Mouse (Mus musculus) MEL (cell line): ENCODE data around the gene Poc1b. TPM values are rescaled to one million over a fixed set of nuclear protein-coding genes. Genes with fewer than 3 reads are reported as not detected.

Source experiments
- DNase-seq: peaks from one replicate; pipeline ENCODE4 v3.0.0; 2011; ENCODE audit warnings: low read depth, low spot score
- H3K27ac ChIP-seq: 2 replicates; pipeline ENCODE4 v1.5.1; 2012; ENCODE audit warnings: low read depth, mild to moderate bottlenecking, control low read depth, low read length, moderate library complexity; ENCODE audit not compliant: control insufficient read depth
- H3K27me3 ChIP-seq, 2 experiments: fragments of 150-350 bp in 1 of 2; sonication (generic) in 1 of 2; 2 replicates each; pipeline ENCODE4 v1.6.1; 2012; ENCODE audit warnings: low read length in 2 of 2, mild to moderate bottlenecking in 2 of 2, improper control_type of control experiment in 1 of 2, moderate library complexity in 1 of 2; ENCODE audit not compliant: insufficient read depth in 2 of 2, control insufficient read depth in 1 of 2
- H3K36me3 ChIP-seq, 2 experiments: 2 replicates each; pipeline ENCODE4 v1.6.1; 2012 to 2014; ENCODE audit warnings: low read length in 2 of 2, improper control_type of control experiment in 1 of 2, inconsistent platforms in 1 of 2, mild to moderate bottlenecking in 1 of 2; ENCODE audit not compliant: insufficient read depth in 2 of 2, control insufficient read depth in 1 of 2
- H3K4me1 ChIP-seq, 2 experiments: fragments of 150-350 bp in 1 of 2; sonication (generic) in 1 of 2; 2 replicates each; pipeline ENCODE4 v1.6.1; 2012; ENCODE audit warnings: low read length in 2 of 2, improper control_type of control experiment in 1 of 2, mild to moderate bottlenecking in 1 of 2; ENCODE audit not compliant: insufficient read depth in 2 of 2, control insufficient read depth in 1 of 2
- H3K4me3 ChIP-seq, 2 experiments: fragments of 150-350 bp in 1 of 2; sonication (generic) in 1 of 2; 2 replicates each; pipeline ENCODE4 v1.5.1; 2012; ENCODE audit warnings: low read depth in 2 of 2, low read length in 2 of 2, mild to moderate bottlenecking in 2 of 2, moderate library complexity in 2 of 2, control low read depth in 1 of 2, improper control_type of control experiment in 1 of 2; ENCODE audit not compliant: control insufficient read depth in 1 of 2, insufficient read depth in 1 of 2
- H3K79me2 ChIP-seq: 2 replicates; pipeline ENCODE4 v1.6.1; 2012; ENCODE audit warnings: mild to moderate bottlenecking, low read length, moderate library complexity; ENCODE audit not compliant: control insufficient read depth, poor library complexity, insufficient read depth
- H3K9ac ChIP-seq: 2 replicates; pipeline ENCODE4 v1.6.1; 2012; ENCODE audit warnings: low read depth, mild to moderate bottlenecking, control low read depth, low read length, moderate library complexity; ENCODE audit not compliant: control insufficient read depth, poor library complexity, severe bottlenecking
- H3K9me3 ChIP-seq: fragments of 150-350 bp; sonication (generic); replicated peaks from 2 replicates; pipeline ENCODE4 v1.6.1; 2012; ENCODE audit warnings: mild to moderate bottlenecking, low read length, improper control_type of control experiment, moderate library complexity; ENCODE audit not compliant: insufficient read depth
- BHLHE40 ChIP-seq: IDR thresholded peaks from 2 replicates; pipeline ENCODE4 v1.6.1; 2012; ENCODE audit warnings: low read depth, mild to moderate bottlenecking, inconsistent platforms, low read length, improper control_type of control experiment, borderline replicate concordance
- CHD2 ChIP-seq: IDR thresholded peaks from 2 replicates; pipeline ENCODE4 v1.6.1; 2011; ENCODE audit warnings: low read length, improper control_type of control experiment
- CTCF ChIP-seq, 3 experiments: IDR thresholded peaks in 2 of 3; conservative IDR thresholded peaks in 1 of 3; 2 replicates each; pipeline ENCODE4 v1.5.1; 2011 to 2012; ENCODE audit warnings: low read length in 3 of 3, low read depth in 2 of 3, mild to moderate bottlenecking in 2 of 3, improper control_type of control experiment in 1 of 3, inconsistent platforms in 1 of 3, mixed read lengths in 1 of 3, moderate library complexity in 1 of 3; ENCODE audit not compliant: control insufficient read depth in 1 of 3, insufficient read depth in 1 of 3, poor library complexity in 1 of 3, severe bottlenecking in 1 of 3
- E2F4 ChIP-seq: IDR thresholded peaks from 2 replicates; pipeline ENCODE4 v1.6.1; 2011; ENCODE audit warnings: low read depth, low read length, improper control_type of control experiment, borderline replicate concordance
- ELF1 ChIP-seq: IDR thresholded peaks from 2 replicates; pipeline ENCODE4 v1.6.1; 2014; ENCODE audit warnings: low read depth, mild to moderate bottlenecking, inconsistent platforms, low read length, improper control_type of control experiment, moderate library complexity
- EP300 ChIP-seq, 2 experiments: IDR thresholded peaks; 2 replicates each; pipeline ENCODE4 v1.6.1; 2011; ENCODE audit warnings: improper control_type of control experiment in 2 of 2, low read length in 2 of 2, low read depth in 1 of 2, mild to moderate bottlenecking in 1 of 2
- GABPA ChIP-seq: IDR thresholded peaks from 2 replicates; pipeline ENCODE4 v1.6.1; 2012; ENCODE audit warnings: low read depth, mild to moderate bottlenecking, inconsistent platforms, low read length, improper control_type of control experiment, moderate library complexity
- GATA1 ChIP-seq: IDR thresholded peaks from 2 replicates; pipeline ENCODE4 v1.6.1; 2011; ENCODE audit warnings: low read depth, low read length, improper control_type of control experiment
- HCFC1 ChIP-seq: IDR thresholded peaks from 2 replicates; pipeline ENCODE4 v1.6.1; 2012; ENCODE audit warnings: low read depth, mild to moderate bottlenecking, inconsistent platforms, low read length, improper control_type of control experiment, moderate library complexity
- KAT2A ChIP-seq: conservative IDR thresholded peaks from 2 replicates; pipeline ENCODE4 v1.6.1; 2012; ENCODE audit warnings: low read depth, low read length, improper control_type of control experiment, inconsistent platforms
- MAX ChIP-seq: IDR thresholded peaks from 2 replicates; pipeline ENCODE4 v1.6.1; 2011; ENCODE audit warnings: low read length, improper control_type of control experiment
- MAZ ChIP-seq: IDR thresholded peaks from 2 replicates; pipeline ENCODE4 v1.6.1; 2012; ENCODE audit warnings: low read depth, mild to moderate bottlenecking, inconsistent platforms, low read length, improper control_type of control experiment
- MEF2A ChIP-seq: IDR thresholded peaks from 2 replicates; pipeline ENCODE4 v1.6.1; 2014; ENCODE audit warnings: low read depth, mild to moderate bottlenecking, inconsistent platforms, low read length, improper control_type of control experiment; ENCODE audit not compliant: poor library complexity, insufficient replicate concordance, severe bottlenecking; ENCODE audit errors: extremely low read depth
- MXI1 ChIP-seq: IDR thresholded peaks from 2 replicates; pipeline ENCODE4 v1.6.1; 2011; ENCODE audit warnings: mild to moderate bottlenecking, low read depth, low read length, improper control_type of control experiment
- MYB ChIP-seq: IDR thresholded peaks from 2 replicates; pipeline ENCODE4 v1.6.1; 2011; ENCODE audit warnings: mild to moderate bottlenecking, low read depth, low read length, improper control_type of control experiment
- MYC ChIP-seq: IDR thresholded peaks from 2 replicates; pipeline ENCODE4 v1.6.1; 2011; ENCODE audit warnings: low read depth, mild to moderate bottlenecking, low read length, improper control_type of control experiment, moderate library complexity
- NELFE ChIP-seq: IDR thresholded peaks from 2 replicates; pipeline ENCODE4 v1.6.1; 2011; ENCODE audit warnings: low read depth, low read length, improper control_type of control experiment
- POLR2A ChIP-seq, 2 experiments: IDR thresholded peaks; 2 replicates each; pipeline ENCODE4 v1.6.1; 2011 to 2012; ENCODE audit warnings: low read length in 2 of 2, mild to moderate bottlenecking in 2 of 2, control low read depth in 1 of 2, improper control_type of control experiment in 1 of 2, low read depth in 1 of 2, moderate library complexity in 1 of 2; ENCODE audit not compliant: control insufficient read depth in 1 of 2, insufficient read depth in 1 of 2, poor library complexity in 1 of 2
- RAD21 ChIP-seq: IDR thresholded peaks from 2 replicates; pipeline ENCODE4 v1.6.1; 2011; ENCODE audit warnings: mild to moderate bottlenecking, low read depth, low read length, improper control_type of control experiment
- USF2 ChIP-seq, 2 experiments: IDR thresholded peaks; 2 replicates each; pipeline ENCODE4 v1.6.1; 2011 to 2012; ENCODE audit warnings: improper control_type of control experiment in 2 of 2, low read length in 2 of 2, borderline replicate concordance in 1 of 2, inconsistent platforms in 1 of 2, low read depth in 1 of 2, mild to moderate bottlenecking in 1 of 2; ENCODE audit not compliant: insufficient read depth in 1 of 2
- ZKSCAN1 ChIP-seq: IDR thresholded peaks from 2 replicates; pipeline ENCODE4 v1.6.1; 2012; ENCODE audit warnings: low read depth, mild to moderate bottlenecking, inconsistent platforms, low read length, improper control_type of control experiment, moderate library complexity
- ZMIZ1 ChIP-seq: IDR thresholded peaks from 2 replicates; pipeline ENCODE4 v1.6.1; 2012; ENCODE audit warnings: low read depth, mild to moderate bottlenecking, inconsistent platforms, low read length, improper control_type of control experiment, moderate library complexity
- polyA plus RNA-seq, 2 experiments: library from polyadenylated mRNA; stranded (reverse) in 1 of 2; unstranded in 1 of 2; fragments of >175 nt in 1 of 2; fragments of >200 nt in 1 of 2; gene quantifications; 2 replicates each; pipeline versions ENCODE4 v1.2.1 to v1.2.4; 2012; ENCODE audit warnings: low replicate concordance in 2 of 2, low read depth in 1 of 2; ENCODE audit not compliant: insufficient read length in 2 of 2, insufficient read depth in 1 of 2, missing spikeins in 1 of 2
- total RNA-seq: library from RNA; depleted of rRNA; stranded (reverse); fragments of 300-350 nt; gene quantifications from 2 replicates; pipeline ENCODE4 v1.2.3, GENCODE M21; 2012

Gene Poc1b
- total and polyA plus RNA-seq, 3 experiments, result 3.3 to 15.3 TPM; not detected in 1

GRCm38 (mm10) chr10:99119471-99119870 lies 12.6 kb downstream of the Poc1b start:
- no peak overlapping the region for H3K4me3 ChIP-seq
- no peak overlapping the region for H3K9ac ChIP-seq
- no peaks in the 10 kb centered on the region for H3K4me1 ChIP-seq
- TF ChIP-seq MEF2A (no peak), ELF1 (no peak), USF2 (IDR thresholded peaks at IDR 0.05; ENCODE audit: borderline replicate concordance in 1 of 2, insufficient read depth in 1 of 2, low read depth in 1 of 2, low read length in 2 of 2) (no peak), KAT2A (no peak), MXI1 (no peak), MAX (no peak), NELFE (no peak), MAZ (no peak), BHLHE40 (no peak)
- TF ChIP-seq, all 39 proteins: peak for 0
- Histone ChIP-seq H3K36me3 (no peaks in the 10 kb centered on the region), H3K79me2 (no peaks in the 10 kb centered on the region), H3K27ac (no peak overlapping the region), H3K9me3 (no peaks in the 10 kb centered on the region), H3K27me3 (no peaks in the 10 kb centered on the region)
- no peak for DNase-seq

GRCm38 (mm10) chr10:99126225-99126624 lies 19.4 kb downstream of the Poc1b start, which contains the start of gene Phxr2:
TSS of gene Phxr2 (minus strand) at chr10:99126325.
- H3K4me3 ChIP-seq, result no peak within 1 kb of the TSS
- DNase-seq, result no peak
- no peaks in the 10 kb centered on the region for H3K36me3 ChIP-seq
- no peak within 1 kb of the TSS for H3K27ac ChIP-seq
- H3K4me1 ChIP-seq, result no peaks in the 10 kb centered on the region
- H3K27me3 ChIP-seq, result no peaks in the 10 kb centered on the region
- no peak within 1 kb of the TSS for H3K9ac ChIP-seq
- TF ChIP-seq NELFE (no peak), MYB (no peak), ELF1 (no peak), CHD2 (no peak), MYC (no peak), EP300 (IDR thresholded peaks at IDR 0.05; ENCODE audit: low read depth in 1 of 2, low read length in 2 of 2) (no peak), HCFC1 (no peak), POLR2A (IDR thresholded peaks at IDR 0.05; ENCODE audit: control insufficient read depth in 1 of 2, insufficient read depth in 1 of 2, low read depth in 1 of 2, low read length in 2 of 2, poor library complexity in 1 of 2) (no peak), ZMIZ1 (no peak), GABPA (no peak), RAD21 (no peak), E2F4 (no peak), GATA1 (no peak), CTCF (IDR thresholded peaks at IDR 0.05 in 2 of 3, conservative IDR thresholded peaks at IDR 0.05 in 1 of 3; ENCODE audit: control insufficient read depth in 1 of 3, insufficient read depth in 1 of 3, low read depth in 2 of 3, low read length in 3 of 3, poor library complexity in 1 of 3, severe bottlenecking in 1 of 3) (no peak), ZKSCAN1 (no peak)
- no peaks in the 10 kb centered on the region for H3K9me3 ChIP-seq
- H3K79me2 ChIP-seq, result no peaks in the 10 kb centered on the region
